Mouse (Mus musculus) E14TG2a.4 (cell line): ENCODE measurements around the gene Ercc8.

ENCODE experiments used
- CTCF ChIP-seq: conservative IDR thresholded peaks from 2 replicates; pipeline ENCODE4 v1.5.1; 2014; ENCODE audit warnings: low read length
- NANOG ChIP-seq: IDR thresholded peaks from 2 replicates; pipeline ENCODE4 v1.6.1; 2014; ENCODE audit warnings: borderline replicate concordance, low read length, mixed read lengths

- TF ChIP-seq CTCF (no peak), NANOG (no peak)
Measured at GRCm38 (mm10) chr13:108144086-108144485, 14.4 kb upstream of the Ercc8 start.
